Mouse (Mus musculus): ENCODE measurements around the gene Il6. TPM values are rescaled to one million over a fixed set of nuclear protein-coding genes. Genes with fewer than 3 reads are reported as not detected.
A peak's percentile ranks its signal among the peaks of the same experiment; 100 is the strongest.

Il6 gene
- 0.25 and 2.1 TPM in 2 replicates for polyA plus RNA-seq (2015; fragmentation: Nextera tagmentation; extraction: Ambion mirVana)

GRCm38 (mm10) chr5:30012726-30013503, at the start of gene Il6:
Gene Il6 (plus strand): TSS chr5:30013114.
- Histone ChIP-seq H3K27ac (ENCODE audit: low read length) (no peak within 1 kb of the TSS; the same call in 1 of the 2 replicates), H3K4me3 (ENCODE audit: low read depth, low read length) (no peak within 1 kb of the TSS), H3K9ac (replicated peaks; ENCODE audit: low read depth) (no peak within 1 kb of the TSS), H3K9me3 (ENCODE audit: low read length) (no peaks in the 10 kb centered on the region), H3K36me3 (ENCODE audit: insufficient read depth, low read length) (no peaks in the 10 kb centered on the region), H3K27me3 (replicated peaks; ENCODE audit: insufficient read depth, low read length) (no peaks in the 10 kb centered on the region), H3K4me1 (ENCODE audit: insufficient read depth, low read depth, low read length) (no peaks in the 10 kb centered on the region), H3K4me2 (replicated peaks; ENCODE audit: low read depth, low read length) (peak within 1 kb of the TSS; percentile 27)
- peak; percentile 92 for ATAC-seq
- TF ChIP-seq EP300 (IDR thresholded peaks at IDR 0.05): no peak
- TF ChIP-seq CTCF (IDR thresholded peaks at IDR 0.05): peak; percentile 70
- 37% methylated on average over 15 of the region's 16 CpGs for WGBS
- DNase-seq (ENCODE audit: low spot score): peak; percentile 88

DNA sequence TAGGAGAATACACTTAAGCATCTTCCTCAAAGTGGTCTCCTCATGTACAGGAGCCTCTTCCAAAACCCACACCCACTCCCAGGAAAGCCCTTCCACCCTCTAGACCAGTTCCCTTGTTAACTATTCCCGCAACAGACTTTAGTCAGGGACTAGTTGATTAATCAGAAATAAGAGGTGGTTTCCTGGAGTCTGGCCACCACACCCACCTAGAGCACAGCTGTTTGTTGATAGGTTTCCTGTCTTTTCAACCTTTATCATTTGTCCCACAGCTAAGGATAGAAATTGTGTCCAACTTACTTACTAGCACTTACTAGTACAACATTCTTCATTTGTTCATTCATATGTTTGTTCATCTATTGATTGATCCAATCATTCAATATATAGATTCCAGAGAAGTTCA, 49.4 kb upstream of the Il6 start:
- ATAC-seq (no peak), DNase-seq (ENCODE audit: low spot score) (no peak)
- TF ChIP-seq CTCF (IDR thresholded peaks at IDR 0.05): no peak
- no peak for TF ChIP-seq EP300 (IDR thresholded peaks at IDR 0.05)
- no peaks in the 10 kb centered on the region for H3K36me3 ChIP-seq (ENCODE audit: insufficient read depth, low read length)
- H3K27ac ChIP-seq (ENCODE audit: low read length): no peak overlapping the region
- no peak overlapping the region for H3K4me3 ChIP-seq (ENCODE audit: low read depth, low read length)
- no peaks in the 10 kb centered on the region for H3K27me3 ChIP-seq (replicated peaks; ENCODE audit: insufficient read depth, low read length)
- H3K9ac ChIP-seq (replicated peaks; ENCODE audit: low read depth): no peak overlapping the region
- no peak overlapping the region for H3K4me2 ChIP-seq (replicated peaks; ENCODE audit: low read depth, low read length)
- H3K4me1 ChIP-seq (ENCODE audit: insufficient read depth, low read depth, low read length): no peaks in the 10 kb centered on the region
- WGBS: 66% methylated on average over 1 of the region's 1 CpGs
- H3K9me3 ChIP-seq (ENCODE audit: low read length): no peaks in the 10 kb centered on the region

DNA sequence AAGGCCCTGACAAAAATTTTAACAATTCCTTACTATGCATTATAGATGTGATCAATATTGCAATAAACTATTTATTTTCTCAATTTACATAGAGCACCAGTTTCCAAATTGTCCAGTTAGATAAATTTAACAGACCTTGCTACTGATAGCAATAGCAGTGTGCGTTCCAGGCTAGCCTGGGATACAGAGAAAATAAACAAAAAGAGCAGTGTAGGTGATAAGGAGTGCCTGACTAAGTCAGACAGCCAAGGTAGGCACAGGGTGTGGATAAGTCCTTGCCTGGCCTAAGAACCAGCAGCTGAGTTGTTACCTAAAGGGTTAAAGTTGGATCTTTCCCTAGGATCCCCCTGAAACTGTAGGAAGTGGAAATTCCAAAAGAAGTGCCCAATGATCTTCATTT, 42.7 kb upstream of the Il6 start:
- Histone ChIP-seq H3K4me2 (replicated peaks; ENCODE audit: low read depth, low read length) (no peak overlapping the region), H3K27me3 (replicated peaks; ENCODE audit: insufficient read depth, low read length) (no peaks in the 10 kb centered on the region), H3K9ac (replicated peaks; ENCODE audit: low read depth) (no peak overlapping the region), H3K9me3 (ENCODE audit: low read length) (no peaks in the 10 kb centered on the region), H3K4me1 (ENCODE audit: insufficient read depth, low read depth, low read length) (no peaks in the 10 kb centered on the region), H3K27ac (ENCODE audit: low read length) (no peak overlapping the region), H3K36me3 (ENCODE audit: insufficient read depth, low read length) (no peaks in the 10 kb centered on the region), H3K4me3 (ENCODE audit: low read depth, low read length) (no peak overlapping the region)
- TF ChIP-seq CTCF (IDR thresholded peaks at IDR 0.05): no peak
- no peak for TF ChIP-seq EP300 (IDR thresholded peaks at IDR 0.05)
- ATAC-seq: no peak
- WGBS: 18% methylated on average over 1 of the region's 1 CpGs
- no peak for DNase-seq (ENCODE audit: low spot score)

- Histone ChIP-seq H3K27me3 (replicated peaks; ENCODE audit: insufficient read depth, low read length) (no peaks in the 10 kb centered on the region), H3K4me2 (replicated peaks; ENCODE audit: low read depth, low read length) (no peak overlapping the region), H3K9me3 (ENCODE audit: low read length) (no peaks in the 10 kb centered on the region), H3K4me1 (ENCODE audit: insufficient read depth, low read depth, low read length) (no peaks in the 10 kb centered on the region), H3K27ac (ENCODE audit: low read length) (no peak overlapping the region), H3K4me3 (ENCODE audit: low read depth, low read length) (no peak overlapping the region), H3K36me3 (ENCODE audit: insufficient read depth, low read length) (no peaks in the 10 kb centered on the region), H3K9ac (replicated peaks; ENCODE audit: low read depth) (no peak overlapping the region)
- TF ChIP-seq CTCF (IDR thresholded peaks at IDR 0.05) (no peak), EP300 (IDR thresholded peaks at IDR 0.05) (no peak)
- DNase-seq (ENCODE audit: low spot score) (no peak), ATAC-seq (no peak)
- WGBS: 79% methylated on average over 5 of the region's 5 CpGs
These were observed 40.1 kb upstream of the Il6 start for GRCm38 (mm10) chr5:29972796-29973195.

GRCm38 (mm10) chr5:29973533-29973932, 39.4 kb upstream of the Il6 start:
- H3K9me3 ChIP-seq (ENCODE audit: low read length): no peaks in the 10 kb centered on the region
- DNase-seq (ENCODE audit: low spot score) (no peak), ATAC-seq (no peak)
- no peaks in the 10 kb centered on the region for H3K27me3 ChIP-seq (replicated peaks; ENCODE audit: insufficient read depth, low read length)
- no peak overlapping the region for H3K4me2 ChIP-seq (replicated peaks; ENCODE audit: low read depth, low read length)
- H3K4me1 ChIP-seq (ENCODE audit: insufficient read depth, low read depth, low read length): no peaks in the 10 kb centered on the region
- TF ChIP-seq CTCF (IDR thresholded peaks at IDR 0.05): no peak
- TF ChIP-seq EP300 (IDR thresholded peaks at IDR 0.05): no peak
- H3K27ac ChIP-seq (ENCODE audit: low read length): no peak overlapping the region
- 41% methylated on average over 1 of the region's 1 CpGs for WGBS
- no peak overlapping the region for H3K9ac ChIP-seq (replicated peaks; ENCODE audit: low read depth)
- H3K36me3 ChIP-seq (ENCODE audit: insufficient read depth, low read length): no peaks in the 10 kb centered on the region
- no peak overlapping the region for H3K4me3 ChIP-seq (ENCODE audit: low read depth, low read length)

- no peak overlapping the region for H3K27ac ChIP-seq (ENCODE audit: low read length)
- H3K27me3 ChIP-seq (replicated peaks; ENCODE audit: insufficient read depth, low read length): no peaks in the 10 kb centered on the region
- no peak overlapping the region for H3K4me3 ChIP-seq (ENCODE audit: low read depth, low read length)
- TF ChIP-seq EP300 (IDR thresholded peaks at IDR 0.05) (no peak), CTCF (IDR thresholded peaks at IDR 0.05) (no peak)
- H3K9me3 ChIP-seq (ENCODE audit: low read length): no peaks in the 10 kb centered on the region
- no peaks in the 10 kb centered on the region for H3K4me1 ChIP-seq (ENCODE audit: insufficient read depth, low read depth, low read length)
- no peak overlapping the region for H3K4me2 ChIP-seq (replicated peaks; ENCODE audit: low read depth, low read length)
- no peak for DNase-seq (ENCODE audit: low spot score)
- H3K36me3 ChIP-seq (ENCODE audit: insufficient read depth, low read length): no peaks in the 10 kb centered on the region
- no peak for ATAC-seq
- no peak overlapping the region for H3K9ac ChIP-seq (replicated peaks; ENCODE audit: low read depth)
These were observed 38.8 kb upstream of the Il6 start for GRCm38 (mm10) chr5:29974115-29974514.
